Mouse (Mus musculus) heart, postnatal 0 days (tissue): ENCODE measurements around the gene Lamb2.

ENCODE experiments used
- CTCF ChIP-seq: IDR thresholded peaks from 2 replicates; pipeline ENCODE4 v1.5.1; 2016; ENCODE audit warnings: antibody characterized with exemption, control low read depth, low read depth
- EP300 ChIP-seq: IDR thresholded peaks from 2 replicates; pipeline ENCODE4 v1.6.1; 2016; ENCODE audit warnings: antibody characterized with exemption, low read depth

DNA sequence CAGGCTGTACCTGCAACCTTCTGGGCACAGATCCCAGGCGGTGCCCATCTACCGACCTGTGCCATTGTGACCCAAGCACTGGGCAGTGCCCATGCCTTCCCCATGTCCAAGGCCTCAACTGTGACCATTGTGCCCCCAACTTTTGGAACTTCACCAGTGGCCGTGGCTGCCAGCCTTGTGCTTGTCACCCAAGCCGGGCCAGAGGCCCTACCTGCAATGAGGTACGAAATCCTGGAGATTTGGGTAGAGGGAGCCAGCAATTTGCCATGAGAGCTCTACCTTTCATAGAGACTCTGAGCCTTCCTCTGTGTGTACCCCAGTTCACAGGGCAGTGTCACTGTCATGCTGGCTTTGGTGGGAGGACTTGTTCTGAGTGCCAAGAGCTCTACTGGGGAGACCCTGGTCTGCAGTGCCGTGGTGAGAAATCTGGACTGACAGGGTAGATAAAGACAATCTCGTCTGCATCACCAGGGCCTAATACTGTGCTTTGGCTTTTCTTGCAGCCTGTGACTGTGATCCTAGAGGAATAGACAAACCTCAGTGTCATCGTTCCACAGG, 7.5 kb downstream of the Lamb2 start:
- TF ChIP-seq CTCF (no peak), EP300 (no peak)
